Mouse (Mus musculus) Patski (cell line): Measurements from ENCODE around the gene Sag. TPM values are rescaled to one million over a fixed set of nuclear protein-coding genes. Genes with fewer than 3 reads are reported as not detected.

Experiments used
- ATAC-seq: fragments of 100-300 bp; one replicate; pipeline ENCODE4 v1.8.0; 2021
- CTCF ChIA-PET: fragments of 350-600 bp; sonication (Branson Sonifier 250); formaldehyde crosslinking; loops from one replicate; lab custom pipeline; 2022; ENCODE audit warnings: inconsistent platforms; lab: Charles Lee
- POLR2A ChIA-PET: fragments of 350-600 bp; sonication (Branson Sonifier 250); formaldehyde crosslinking; loops from one replicate; lab custom pipeline; 2022; ENCODE audit warnings: antibody characterized with exemption, inconsistent platforms; lab: Charles Lee
- DNase-seq: peaks from one replicate; pipeline ENCODE4 v3.0.0-alpha.2; 2011; ENCODE audit warnings: low read depth, low spot score
- H3K27me3 ChIP-seq: fragments of 371-371 bp; one replicate; pipeline ENCODE4 v1.5.1; 2021
- CTCF ChIP-seq: fragments of 100-300 bp; IDR thresholded peaks from one replicate; pipeline ENCODE4 v1.5.1; 2021
- in situ Hi-C: fragments of 300-500 bp; cut with MboI; formaldehyde crosslinking; loops from 3 replicates; pipeline ENCODE4 v1.11.1; 2018; ENCODE audit warnings: low pct_unique_long_range_greater_than_20kb, mixed read lengths
- polyA plus RNA-seq: library from polyadenylated mRNA; unstranded; gene quantifications from one replicate; pipeline ENCODE4 v1.2.3, GENCODE M21; 2021

The Sag gene
- polyA plus RNA-seq, 1 experiment from 2014 or later, result 0.19 TPM

GRCm38 (mm10) chr1:87866672-87867071 is 63.2 kb downstream of the Sag start:
- ChIA-PET CTCF (no interaction called here), POLR2A (no interaction called here)
- ATAC-seq (no peak), DNase-seq (no peak)
- no peak for TF ChIP-seq CTCF
- in situ Hi-C loops, result no loop called here
- H3K27me3 ChIP-seq, result no peaks in the 10 kb centered on the region

- ATAC-seq, result no peak
- in situ Hi-C loops, result no loop called here
Measured at GRCm38 (mm10) chr1:87871546-87871945, 68.1 kb downstream of the Sag start.

GRCm38 (mm10) chr1:87873081-87873480 is 69.6 kb downstream of the Sag start:
- TF ChIP-seq CTCF, result no peak
- in situ Hi-C loops, result no loop called here
- no peak for ATAC-seq
- no peaks in the 10 kb centered on the region for H3K27me3 ChIP-seq
- ChIA-PET POLR2A (no interaction called here), CTCF (no interaction called here)
- DNase-seq, result no peak

More at GRCm38 (mm10) chr1:87871546-87871945, 68.1 kb downstream of the Sag start:
- no peak for DNase-seq
- POLR2A ChIA-PET, result no interaction called here
- no peak for TF ChIP-seq CTCF
- CTCF ChIA-PET, result interaction anchor here (1.1 kb wide), 1 partner anchor 13 kb away, joined by 3 read pairs; no protein-coding TSS in a partner anchor
- no peaks in the 10 kb centered on the region for H3K27me3 ChIP-seq

- ChIA-PET CTCF (no interaction called here), POLR2A (no interaction called here)
Measured at GRCm38 (mm10) chr1:87876065-87876464, 72.6 kb downstream of the Sag start.

GRCm38 (mm10) chr1:87877552-87878283 is 74.2 kb downstream of the Sag start:
- ATAC-seq, result no peak
- no peaks in the 10 kb centered on the region for H3K27me3 ChIP-seq
- no peak for DNase-seq
- CTCF ChIA-PET, result no interaction called here
- in situ Hi-C loops, result no loop called here
- POLR2A ChIA-PET, result no interaction called here
- TF ChIP-seq CTCF, result no peak

More at GRCm38 (mm10) chr1:87876065-87876464, 72.6 kb downstream of the Sag start:
- TF ChIP-seq CTCF, result no peak
- ATAC-seq (no peak), DNase-seq (no peak)
- in situ Hi-C loops, result no loop called here
- H3K27me3 ChIP-seq, result no peaks in the 10 kb centered on the region

GRCm38 (mm10) chr1:87879034-87879433 is 75.6 kb downstream of the Sag start:
- in situ Hi-C loops, result no loop called here
- ChIA-PET POLR2A (no interaction called here), CTCF (interaction anchor here (2.6 kb wide), 1 partner anchor 11 kb away, joined by 6 read pairs; no protein-coding TSS in a partner anchor)
- no peak for TF ChIP-seq CTCF
- H3K27me3 ChIP-seq, result no peaks in the 10 kb centered on the region
- no peak for ATAC-seq
- no peak for DNase-seq

- POLR2A ChIA-PET, result no interaction called here
- CTCF ChIA-PET, result interaction anchor here (2.6 kb wide), 1 partner anchor 10 kb away, joined by 6 read pairs; no protein-coding TSS in a partner anchor
- no peak for ATAC-seq
- no peak for TF ChIP-seq CTCF
- no peaks in the 10 kb centered on the region for H3K27me3 ChIP-seq
- in situ Hi-C loops, result no loop called here
- peak; percentile 64 for DNase-seq
Measured at GRCm38 (mm10) chr1:87879494-87880325, 76.2 kb downstream of the Sag start.

- CTCF ChIA-PET, result interaction anchor here (2.6 kb wide), 1 partner anchor 10 kb away, joined by 6 read pairs; no protein-coding TSS in a partner anchor
- in situ Hi-C loops, result no loop called here
- TF ChIP-seq CTCF, result no peak
- POLR2A ChIA-PET, result no interaction called here
- no peak for ATAC-seq
- DNase-seq, result no peak
- H3K27me3 ChIP-seq, result no peaks in the 10 kb centered on the region
Measured at GRCm38 (mm10) chr1:87880326-87880627, 76.8 kb downstream of the Sag start.

GRCm38 (mm10) chr1:87880856-87881255 is 77.4 kb downstream of the Sag start:
- DNase-seq (no peak), ATAC-seq (no peak)
- H3K27me3 ChIP-seq, result no peaks in the 10 kb centered on the region
- in situ Hi-C loops, result no loop called here
- POLR2A ChIA-PET, result no interaction called here
- CTCF ChIA-PET, result interaction anchor here (2.6 kb wide), 1 partner anchor 9 kb away, joined by 6 read pairs; no protein-coding TSS in a partner anchor
- no peak for TF ChIP-seq CTCF

- no peak for ATAC-seq
- in situ Hi-C loops, result no loop called here
- no peak for DNase-seq
- TF ChIP-seq CTCF, result no peak
- CTCF ChIA-PET, result no interaction called here
- H3K27me3 ChIP-seq, result no peaks in the 10 kb centered on the region
- POLR2A ChIA-PET, result no interaction called here
Measured at GRCm38 (mm10) chr1:87881726-87882125, 78.2 kb downstream of the Sag start.

- no peak for ATAC-seq
- no peak for TF ChIP-seq CTCF
- CTCF ChIA-PET, result interaction anchor here (0.6 to 1.2 kb wide), 2 partner anchors 89 to 114 kb away, joined by 3 read pairs; no protein-coding TSS in a partner anchor
- H3K27me3 ChIP-seq, result no peaks in the 10 kb centered on the region
- in situ Hi-C loops, result no loop called here
- no peak for DNase-seq
- POLR2A ChIA-PET, result no interaction called here
Measured at GRCm38 (mm10) chr1:87882554-87882953, 79.1 kb downstream of the Sag start.
